Mouse (Mus musculus): ENCODE results near the gene Calca. TPM values are rescaled to one million over a fixed set of nuclear protein-coding genes. Genes with fewer than 3 reads are reported as not detected.

Gene Calca
- polyA plus RNA-seq (2015; fragmentation: Nextera tagmentation; extraction: Ambion mirVana), result 3.5 and 3.9 TPM in 2 replicates

GRCm38 (mm10) chr7:114636102-114636501, at the start of gene Calca:
Gene Calca, minus strand, starts transcription at chr7:114636357.

Other genes starting within 250 kb of the Calca start
- gene Pde3b, start 221.1 kb downstream of the Calca start, polyA plus RNA-seq (2015; fragmentation: Nextera tagmentation; extraction: Ambion mirVana), result 2.2 and 2.4 TPM in 2 replicates
- 2.7 and 2.9 TPM in 2 replicates for gene Cyp2r1, start 73.4 kb downstream of the Calca start, polyA plus RNA-seq (2015; fragmentation: Nextera tagmentation; extraction: Ambion mirVana)
- 0.39 and 0.61 TPM in 2 replicates for gene Calcb, start 82.3 kb upstream of the Calca start, polyA plus RNA-seq (2015; fragmentation: Nextera tagmentation; extraction: Ambion mirVana)
- gene Insc, start 107.3 kb upstream of the Calca start, polyA plus RNA-seq (2015; fragmentation: Nextera tagmentation; extraction: Ambion mirVana), result 4.5 TPM in 2 replicates